10 mouse cellular contexts compared by ENCODE assay signal in the genomic region with DNA sequence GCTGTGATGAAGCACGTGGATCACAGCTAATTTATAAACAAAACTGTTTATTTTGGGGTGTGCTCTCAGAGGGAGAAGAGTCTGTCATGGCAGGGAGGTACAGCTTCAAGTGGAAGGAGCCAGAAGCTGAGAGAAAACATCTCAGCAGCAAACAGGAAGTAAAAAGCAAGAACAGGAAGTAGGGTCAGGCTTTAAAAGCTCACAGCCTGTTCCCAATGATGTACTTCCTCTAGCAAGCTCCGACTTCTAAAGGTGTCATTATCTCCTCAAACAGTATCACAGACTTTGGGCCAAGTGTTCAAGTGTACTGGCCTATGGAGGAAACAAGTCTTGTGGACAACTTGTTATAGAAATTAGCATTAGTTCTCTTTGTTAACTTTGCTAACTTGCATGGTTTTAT.
"Had no signal": no experiment of that assay in that cellular context is flagged by ENCODE, and none has a peak within 500 bp of the region (broad histone marks: within the 10 kb centered on the region; RNA-seq: fewer than 3 reads in every experiment).

No protein-coding gene starts in this region.

- DNase-seq: lung, adult 18-20 months; lung, embryonic 14.5 days; lung, postnatal 10 days; lung, postnatal 4 days; right cerebral cortex, postnatal 14 days; thymus, adult 2 months; thymus, postnatal 25 days; thymus, postnatal 4 days had no signal

- ATAC-seq: midbrain, embryonic 13.5 days; midbrain, embryonic 15.5 days had no signal
